ENCODE assay signal across 8 mouse cellular contexts in genomic region chr5:139379771-139380384, GRCm38 (mm10). TPM values are rescaled to one million over a fixed set of nuclear protein-coding genes. Genes with fewer than 3 reads are reported as not detected.
DNase-seq lines count a peak whose midpoint lies in the region; ATAC-seq and TF ChIP-seq lines count a peak whose summit lies in the region.

No protein-coding gene starts in this region.

- no peak for DNase-seq in gastrocnemius, adult 2 months
- no peak for DNase-seq in gastrocnemius, adult 18-20 months (ENCODE audit: low spot score)
- DNase-seq in forebrain, postnatal 0 days: no peak
- no peak for DNase-seq in adrenal gland, adult 8-10 months
- DNase-seq in frontal cortex, postnatal 10 days (ENCODE audit: low spot score in 2 of 2): no peak
- DNase-seq in retina, postnatal 1 day: no peak

- WGBS in forebrain, postnatal 0 days: 17% methylated on average over 8 of the region's 8 CpGs
- 5% methylated on average over 8 of the region's 8 CpGs for WGBS in liver, embryonic 16.5 days (ENCODE audit: insufficient replicate concordance)

- H3K9ac ChIP-seq in forebrain, postnatal 0 days: peak overlapping the region; percentile 64
- H3K9ac ChIP-seq in liver, embryonic 16.5 days (ENCODE audit: low read depth, low read length): peak overlapping the region; percentile 95

- H3K36me3 ChIP-seq in E14TG2a.4 (ENCODE audit: insufficient read depth, low read length): peaks cover 28% of the 10 kb centered on the region
- no peaks in the 10 kb centered on the region for H3K36me3 ChIP-seq in forebrain, postnatal 0 days (ENCODE audit: insufficient read depth)
- H3K36me3 ChIP-seq in liver, embryonic 16.5 days (ENCODE audit: control insufficient read depth, insufficient read depth): no peaks in the 10 kb centered on the region

- H3K27ac ChIP-seq in gastrocnemius, adult 2 months: peak overlapping the region; percentile 100
- H3K27ac ChIP-seq in forebrain, postnatal 0 days (ENCODE audit: low read depth, low read length): peak overlapping the region; percentile 36; the same call in 1 of the 2 replicates
- H3K27ac ChIP-seq in liver, embryonic 16.5 days (ENCODE audit: low read length): peak overlapping the region; percentile 100

- no peak for TF ChIP-seq CTCF in gastrocnemius, adult 2 months (IDR thresholded peaks at IDR 0.05)
- no peak for TF ChIP-seq CTCF in E14TG2a.4 (conservative IDR thresholded peaks at IDR 0.05; ENCODE audit: low read length)
- TF ChIP-seq CTCF in forebrain, postnatal 0 days (IDR thresholded peaks at IDR 0.05; ENCODE audit: low read depth): no peak

- H3K4me2 ChIP-seq in forebrain, postnatal 0 days (ENCODE audit: low read depth): peak overlapping the region; percentile 98
- H3K4me2 ChIP-seq in liver, embryonic 16.5 days (ENCODE audit: low read depth, low read length): peak overlapping the region; percentile 96

- H3K27me3 ChIP-seq in E14TG2a.4 (ENCODE audit: insufficient read depth, low read length): 0 out of 2 replicates have a peak, but pooled peaks cover 4% of the 10 kb centered on the region
- H3K27me3 ChIP-seq in forebrain, postnatal 0 days (ENCODE audit: insufficient read depth, low read length): no peaks in the 10 kb centered on the region
- no peaks in the 10 kb centered on the region for H3K27me3 ChIP-seq in liver, embryonic 16.5 days (ENCODE audit: control insufficient read depth, insufficient read depth, low read depth, low read length)

- H3K9me3 ChIP-seq in E14TG2a.4 (ENCODE audit: low read length): no peaks in the 10 kb centered on the region
- H3K9me3 ChIP-seq in forebrain, postnatal 0 days (ENCODE audit: low read length): no peaks in the 10 kb centered on the region
- no peaks in the 10 kb centered on the region for H3K9me3 ChIP-seq in liver, embryonic 16.5 days (replicated peaks; ENCODE audit: control insufficient read depth, low read length)

- H3K4me1 ChIP-seq in E14TG2a.4 (replicated peaks; ENCODE audit: low read depth, low read length): peaks cover 83% of the 10 kb centered on the region
- no peaks in the 10 kb centered on the region; the same call in 1 of the 2 replicates for H3K4me1 ChIP-seq in forebrain, postnatal 0 days (ENCODE audit: insufficient read depth)
- peaks cover 77% of the 10 kb centered on the region for H3K4me1 ChIP-seq in liver, embryonic 16.5 days (ENCODE audit: control insufficient read depth, low read depth, low read length)

- H3K4me3 ChIP-seq in gastrocnemius, adult 2 months: peak overlapping the region; percentile 95
- H3K4me3 ChIP-seq in E14TG2a.4 (replicated peaks; ENCODE audit: low read length): peak overlapping the region; percentile 85
- peak overlapping the region; percentile 54 for H3K4me3 ChIP-seq in forebrain, postnatal 0 days (ENCODE audit: low read depth, low read length)
- peak overlapping the region; percentile 99 for H3K4me3 ChIP-seq in liver, embryonic 16.5 days (ENCODE audit: low read depth, low read length)

- no peak for ATAC-seq in forebrain, postnatal 0 days
- peak; percentile 1; the same call in 1 of the 2 replicates for ATAC-seq in liver, embryonic 16.5 days (ENCODE audit: low read depth)

- intact Hi-C loops in gastrocnemius, adult 2 months (cut with DNase I): loop anchor here (1.0 kb wide), 1 partner anchor 18 kb away; no protein-coding TSS in a partner anchor

RNA-seq across cellular contexts. Expression of gene Gpr146, which starts 2.4 kb away (rescaled TPM):
- total RNA-seq in gastrocnemius, adult 2 months (2021): 10 to 100 TPM; 26.5 to 41.2 TPM
- total RNA-seq in gastrocnemius, adult 18-20 months (2021): 10 to 100 TPM; 21.8 to 28.9 TPM
- 3.2 and 3.3 TPM in 2 replicates for total RNA-seq in forebrain, postnatal 0 days (2014; rRNA removed)
- 2.4 and 2.8 TPM in 2 replicates for polyA plus RNA-seq in forebrain, postnatal 0 days (2015; fragmentation: Nextera tagmentation; extraction: Ambion mirVana)
- 20.6 and 24.1 TPM in 2 replicates for polyA plus RNA-seq in liver, embryonic 16.5 days (2015; fragmentation: Nextera tagmentation; extraction: Ambion mirVana)
- 10 to 100 TPM; 13.6 to 25.0 (median 18.1) TPM for total RNA-seq in adrenal gland, adult 8-10 months (2022)

RNA-seq across cellular contexts. Expression of gene C130050O18Rik, which starts 25.2 kb away (rescaled TPM):
- under 1 TPM; 0.15 to 0.33 TPM for total RNA-seq in gastrocnemius, adult 2 months (2021)
- under 1 TPM; 0.12 to 0.21 TPM for total RNA-seq in gastrocnemius, adult 18-20 months (2021)
- not detected in 2 replicates for total RNA-seq in forebrain, postnatal 0 days (2014; rRNA removed)
- polyA plus RNA-seq in forebrain, postnatal 0 days (2015; fragmentation: Nextera tagmentation; extraction: Ambion mirVana): 0.13 TPM in 1 of 2 replicates, not detected in the other
- polyA plus RNA-seq in liver, embryonic 16.5 days (2015; fragmentation: Nextera tagmentation; extraction: Ambion mirVana): 1.2 and 1.6 TPM in 2 replicates
- total RNA-seq in adrenal gland, adult 8-10 months (2022): 1 to 10 TPM in 3 of 4 experiments, under 1 TPM in 1; 0.94 to 1.4 (median 1.2) TPM

RNA-seq across cellular contexts. Expression of gene Cyp2w1, which starts 27.5 kb away (rescaled TPM):
- total RNA-seq in gastrocnemius, adult 2 months (2021): not detected
- total RNA-seq in gastrocnemius, adult 18-20 months (2021): not detected
- not detected in 2 replicates for total RNA-seq in forebrain, postnatal 0 days (2014; rRNA removed)
- not detected in 2 replicates for polyA plus RNA-seq in forebrain, postnatal 0 days (2015; fragmentation: Nextera tagmentation; extraction: Ambion mirVana)
- 0.42 TPM in 1 of 2 replicates, not detected in the other for polyA plus RNA-seq in liver, embryonic 16.5 days (2015; fragmentation: Nextera tagmentation; extraction: Ambion mirVana)
- total RNA-seq in adrenal gland, adult 8-10 months (2022): not detected

RNA-seq across cellular contexts. Expression of gene Cox19, which starts 28.7 kb away (rescaled TPM):
- 10 to 100 TPM; 48.7 to 69.6 TPM for total RNA-seq in gastrocnemius, adult 2 months (2021)
- total RNA-seq in gastrocnemius, adult 18-20 months (2021): 10 to 100 TPM; 55.0 to 68.4 TPM
- 108 and 109 TPM in 2 replicates for total RNA-seq in forebrain, postnatal 0 days (2014; rRNA removed)
- polyA plus RNA-seq in forebrain, postnatal 0 days (2015; fragmentation: Nextera tagmentation; extraction: Ambion mirVana): 85.7 and 91.1 TPM in 2 replicates
- 42.2 and 48.1 TPM in 2 replicates for polyA plus RNA-seq in liver, embryonic 16.5 days (2015; fragmentation: Nextera tagmentation; extraction: Ambion mirVana)
- 10 to 100 TPM; 59.6 to 79.9 (median 66.5) TPM for total RNA-seq in adrenal gland, adult 8-10 months (2022)

RNA-seq across cellular contexts. Expression of gene Gper1, which starts 43.1 kb away (rescaled TPM):
- total RNA-seq in gastrocnemius, adult 2 months (2021): 1 to 10 TPM; 1.3 to 2.7 TPM
- total RNA-seq in gastrocnemius, adult 18-20 months (2021): under 1 TPM; 0.59 to 0.82 TPM
- total RNA-seq in forebrain, postnatal 0 days (2014; rRNA removed): 6.8 and 9.1 TPM in 2 replicates
- 6.8 and 8.1 TPM in 2 replicates for polyA plus RNA-seq in forebrain, postnatal 0 days (2015; fragmentation: Nextera tagmentation; extraction: Ambion mirVana)
- 0.07 and 0.15 TPM in 2 replicates for polyA plus RNA-seq in liver, embryonic 16.5 days (2015; fragmentation: Nextera tagmentation; extraction: Ambion mirVana)
- 1 to 10 TPM; 3.9 to 7.8 (median 6.3) TPM for total RNA-seq in adrenal gland, adult 8-10 months (2022)

Comparison
In these comparisons a context has a peak if more than half of its experiments do, and no peak if none do; other contexts are left out.
1. H3K27ac ChIP-seq: peak in every context shown above with its lines; median percentile 100 in gastrocnemius, adult 2 months; 100 in liver, embryonic 16.5 days; 36 in forebrain, postnatal 0 days.